Mouse (Mus musculus) right cerebral cortex, postnatal 10 days (tissue): ENCODE measurements around the gene Gm10306.

Experiments
- DNase-seq, 2 experiments: peaks; one replicate each; pipeline ENCODE4 v3.0.0; 2021; ENCODE audit warnings: low spot score in 2 of 2

The Gm10306 gene

GRCm38 (mm10) chr4:94556265-94557054, at the start of gene Gm10306, which contains the start of gene Caap1:
Gene Gm10306 (plus strand): TSS chr4:94556546.
Gene Caap1 (minus strand): TSS chr4:94556796.
- peak; percentile 95 to 97 for DNase-seq

- no peak for DNase-seq
Measured at GRCm38 (mm10) chr4:94515366-94515765, 41.0 kb upstream of the Gm10306 start.

GRCm38 (mm10) chr4:94517631-94518030, 38.7 kb upstream of the Gm10306 start:
- DNase-seq = peak; percentile 54 to 76

GRCm38 (mm10) chr4:94523321-94523720, 33.0 kb upstream of the Gm10306 start:
- DNase-seq = no peak

- DNase-seq = no peak
Measured at GRCm38 (mm10) chr4:94529448-94529847, 26.9 kb upstream of the Gm10306 start.

GRCm38 (mm10) chr4:94533205-94533604, 23.1 kb upstream of the Gm10306 start:
- no peak for DNase-seq

- DNase-seq = no peak
Measured at GRCm38 (mm10) chr4:94543041-94543440, 13.3 kb upstream of the Gm10306 start.

GRCm38 (mm10) chr4:94544321-94544720, 12.0 kb upstream of the Gm10306 start:
- no peak for DNase-seq

- DNase-seq = no peak
Measured at GRCm38 (mm10) chr4:94554955-94555494, 1.3 kb upstream of the Gm10306 start.

- no peak for DNase-seq
Measured at GRCm38 (mm10) chr4:94557145-94557544, 799 bp downstream of the Gm10306 start.

GRCm38 (mm10) chr4:94559266-94559665, 2.9 kb downstream of the Gm10306 start:
- DNase-seq = no peak

GRCm38 (mm10) chr4:94560316-94560715, 4.0 kb downstream of the Gm10306 start:
- no peak for DNase-seq

- DNase-seq = no peak
Measured at GRCm38 (mm10) chr4:94561954-94562648, 5.8 kb downstream of the Gm10306 start.

GRCm38 (mm10) chr4:94564297-94564696, 8.0 kb downstream of the Gm10306 start:
- DNase-seq = no peak

GRCm38 (mm10) chr4:94572677-94573076, 16.3 kb downstream of the Gm10306 start:
- no peak for DNase-seq

- DNase-seq = no peak
Measured at GRCm38 (mm10) chr4:94591765-94592381, 35.5 kb downstream of the Gm10306 start.

GRCm38 (mm10) chr4:94592709-94593108, 36.4 kb downstream of the Gm10306 start:
- DNase-seq = no peak

GRCm38 (mm10) chr4:94601395-94601794, 45.0 kb downstream of the Gm10306 start:
- DNase-seq = no peak

- no peak for DNase-seq
Measured at GRCm38 (mm10) chr4:94602496-94603030, 46.2 kb downstream of the Gm10306 start.

- peak; percentile 96 to 97 for DNase-seq
Measured at GRCm38 (mm10) chr4:94603031-94603629, 46.8 kb downstream of the Gm10306 start, which contains the start of gene Plaa. Gene Plaa (minus strand): TSS chr4:94603244.

GRCm38 (mm10) chr4:94604452-94605019, 48.2 kb downstream of the Gm10306 start:
- no peak for DNase-seq
